Mouse (Mus musculus): ENCODE data around the gene Cblb. TPM values are rescaled to one million over a fixed set of nuclear protein-coding genes. Genes with fewer than 3 reads are reported as not detected.

Cblb gene
- polyA plus RNA-seq, 1 experiment, result 12.2 TPM

- Histone ChIP-seq H3K4me3 (ENCODE audit: insufficient read depth, low read length) (no peak overlapping the region), H3K4me1 (ENCODE audit: control insufficient read depth, insufficient read depth, low read length) (peaks cover 5% of the 10 kb centered on the region; the same call in 1 of the 2 replicates), H3K27ac (ENCODE audit: insufficient read depth, low read length) (no peak overlapping the region)
- TF ChIP-seq POLR2A (IDR thresholded peaks at IDR 0.05; ENCODE audit: extremely low read depth, insufficient read depth, low read length) (no peak), CTCF (IDR thresholded peaks at IDR 0.05; ENCODE audit: extremely low read depth, insufficient read depth, low read length) (no peak)
Measured at GRCm38 (mm10) chr16:52046464-52046863, 15.4 kb downstream of the Cblb start.

GRCm38 (mm10) chr16:52051106-52051505 is 20.1 kb downstream of the Cblb start:
- TF ChIP-seq POLR2A (IDR thresholded peaks at IDR 0.05; ENCODE audit: extremely low read depth, insufficient read depth, low read length) (no peak), CTCF (IDR thresholded peaks at IDR 0.05; ENCODE audit: extremely low read depth, insufficient read depth, low read length) (no peak)
- Histone ChIP-seq H3K4me3 (ENCODE audit: insufficient read depth, low read length) (no peak overlapping the region), H3K4me1 (ENCODE audit: control insufficient read depth, insufficient read depth, low read length) (peaks cover 1% of the 10 kb centered on the region; the same call in 1 of the 2 replicates), H3K27ac (ENCODE audit: insufficient read depth, low read length) (no peak overlapping the region)

DNA sequence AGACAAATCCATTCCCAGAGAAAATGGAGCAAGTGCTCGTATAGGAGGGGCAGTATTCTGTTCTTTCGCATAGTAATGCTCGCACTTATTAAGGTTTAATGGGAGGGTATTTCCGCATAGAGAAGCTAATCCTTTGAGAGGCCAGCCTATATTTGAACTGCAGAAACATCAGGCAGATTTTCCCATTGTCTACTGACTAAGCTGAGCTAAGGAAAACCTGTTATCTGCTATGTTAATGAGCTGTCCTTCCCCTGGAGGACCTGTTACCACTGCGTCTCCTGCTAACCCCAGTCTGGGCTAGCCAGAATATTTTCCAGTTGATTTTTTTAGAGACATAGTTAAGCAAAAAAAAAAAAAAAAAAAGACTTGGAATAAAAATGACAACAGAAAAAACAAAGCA is 21.7 kb downstream of the Cblb start:
- Histone ChIP-seq H3K27ac (ENCODE audit: insufficient read depth, low read length) (no peak overlapping the region), H3K4me3 (ENCODE audit: insufficient read depth, low read length) (no peak overlapping the region), H3K4me1 (ENCODE audit: control insufficient read depth, insufficient read depth, low read length) (peaks cover 4% of the 10 kb centered on the region; the same call in 1 of the 2 replicates)
- TF ChIP-seq CTCF (IDR thresholded peaks at IDR 0.05; ENCODE audit: extremely low read depth, insufficient read depth, low read length), result no peak
- TF ChIP-seq POLR2A (IDR thresholded peaks at IDR 0.05; ENCODE audit: extremely low read depth, insufficient read depth, low read length), result no peak

DNA sequence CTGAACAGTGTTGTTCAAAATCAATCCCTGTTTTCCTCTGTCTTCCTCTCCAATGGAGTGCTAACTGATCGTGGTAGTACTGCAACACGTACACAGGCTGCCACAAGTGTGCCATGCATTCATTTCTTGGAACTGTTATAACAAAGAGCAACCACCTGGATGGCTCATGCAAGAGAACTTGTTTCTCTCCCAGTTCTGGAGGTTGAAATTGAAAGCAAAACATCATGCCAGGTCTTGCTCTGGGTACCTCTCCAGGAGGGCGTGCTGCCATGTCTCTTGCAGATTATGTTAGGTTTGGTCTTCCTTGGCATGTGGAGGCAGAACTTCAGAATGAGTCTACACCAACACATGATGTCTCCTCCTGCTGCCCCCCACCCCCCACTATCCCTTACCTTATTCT is 24.2 kb downstream of the Cblb start:
- TF ChIP-seq POLR2A (IDR thresholded peaks at IDR 0.05; ENCODE audit: extremely low read depth, insufficient read depth, low read length), result no peak
- TF ChIP-seq CTCF (IDR thresholded peaks at IDR 0.05; ENCODE audit: extremely low read depth, insufficient read depth, low read length), result no peak
- no peak overlapping the region for H3K27ac ChIP-seq (ENCODE audit: insufficient read depth, low read length)
- H3K4me1 ChIP-seq (ENCODE audit: control insufficient read depth, insufficient read depth, low read length), result peaks cover 4% of the 10 kb centered on the region; the same call in 1 of the 2 replicates
- H3K4me3 ChIP-seq (ENCODE audit: insufficient read depth, low read length), result no peak overlapping the region

DNA sequence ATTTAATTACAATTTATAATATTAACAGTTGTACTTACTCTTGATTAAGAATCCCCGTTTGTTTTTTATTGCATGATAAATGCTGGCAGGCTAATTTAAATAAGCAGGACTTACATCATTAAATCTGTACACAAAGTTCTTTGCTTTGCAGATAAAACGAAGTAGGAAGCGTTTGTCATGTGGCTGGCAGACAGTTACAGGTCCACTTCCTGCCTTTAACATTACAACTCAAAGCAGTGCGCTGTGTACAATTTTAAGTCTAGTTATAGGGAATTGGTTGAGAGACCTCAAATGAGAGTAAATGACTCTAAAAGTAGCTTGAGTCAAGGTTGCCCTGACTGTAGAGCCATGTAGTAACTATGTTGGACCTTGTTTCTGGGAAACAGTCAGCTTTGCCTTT is 25.1 kb downstream of the Cblb start:
- no peak overlapping the region for H3K27ac ChIP-seq (ENCODE audit: insufficient read depth, low read length)
- TF ChIP-seq POLR2A (IDR thresholded peaks at IDR 0.05; ENCODE audit: extremely low read depth, insufficient read depth, low read length), result no peak
- TF ChIP-seq CTCF (IDR thresholded peaks at IDR 0.05; ENCODE audit: extremely low read depth, insufficient read depth, low read length), result no peak
- H3K4me1 ChIP-seq (ENCODE audit: control insufficient read depth, insufficient read depth, low read length), result peaks cover 6% of the 10 kb centered on the region; the same call in 1 of the 2 replicates
- no peak overlapping the region for H3K4me3 ChIP-seq (ENCODE audit: insufficient read depth, low read length)

DNA sequence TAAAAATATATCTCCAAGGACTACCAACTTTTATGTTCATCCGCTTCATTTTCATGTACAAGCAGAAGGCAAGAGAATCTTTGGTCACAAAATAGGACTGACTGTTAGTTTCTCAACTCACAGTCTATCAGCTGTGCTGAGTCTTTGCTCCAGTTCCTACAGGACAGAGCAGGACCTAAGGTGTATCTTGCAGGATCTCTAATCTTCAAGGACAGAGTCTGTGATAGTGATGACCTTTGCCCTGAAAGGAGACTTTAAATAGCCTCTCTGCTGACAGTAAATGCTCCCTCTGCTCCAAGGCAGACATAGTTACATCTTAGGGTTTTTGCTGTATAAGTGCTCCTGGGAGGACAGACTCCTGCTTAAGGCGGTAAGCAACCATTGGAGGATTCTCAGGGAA is 26.3 kb downstream of the Cblb start:
- Histone ChIP-seq H3K4me3 (ENCODE audit: insufficient read depth, low read length) (no peak overlapping the region), H3K4me1 (ENCODE audit: control insufficient read depth, insufficient read depth, low read length) (peaks cover 6% of the 10 kb centered on the region; the same call in 1 of the 2 replicates), H3K27ac (ENCODE audit: insufficient read depth, low read length) (no peak overlapping the region)
- no peak for TF ChIP-seq POLR2A (IDR thresholded peaks at IDR 0.05; ENCODE audit: extremely low read depth, insufficient read depth, low read length)
- TF ChIP-seq CTCF (IDR thresholded peaks at IDR 0.05; ENCODE audit: extremely low read depth, insufficient read depth, low read length), result no peak

GRCm38 (mm10) chr16:52059535-52059934 is 28.5 kb downstream of the Cblb start:
- no peak overlapping the region for H3K27ac ChIP-seq (ENCODE audit: insufficient read depth, low read length)
- peaks cover 6% of the 10 kb centered on the region; the same call in 1 of the 2 replicates for H3K4me1 ChIP-seq (ENCODE audit: control insufficient read depth, insufficient read depth, low read length)
- no peak overlapping the region for H3K4me3 ChIP-seq (ENCODE audit: insufficient read depth, low read length)
- TF ChIP-seq POLR2A (IDR thresholded peaks at IDR 0.05; ENCODE audit: extremely low read depth, insufficient read depth, low read length) (no peak), CTCF (IDR thresholded peaks at IDR 0.05; ENCODE audit: extremely low read depth, insufficient read depth, low read length) (no peak)

DNA sequence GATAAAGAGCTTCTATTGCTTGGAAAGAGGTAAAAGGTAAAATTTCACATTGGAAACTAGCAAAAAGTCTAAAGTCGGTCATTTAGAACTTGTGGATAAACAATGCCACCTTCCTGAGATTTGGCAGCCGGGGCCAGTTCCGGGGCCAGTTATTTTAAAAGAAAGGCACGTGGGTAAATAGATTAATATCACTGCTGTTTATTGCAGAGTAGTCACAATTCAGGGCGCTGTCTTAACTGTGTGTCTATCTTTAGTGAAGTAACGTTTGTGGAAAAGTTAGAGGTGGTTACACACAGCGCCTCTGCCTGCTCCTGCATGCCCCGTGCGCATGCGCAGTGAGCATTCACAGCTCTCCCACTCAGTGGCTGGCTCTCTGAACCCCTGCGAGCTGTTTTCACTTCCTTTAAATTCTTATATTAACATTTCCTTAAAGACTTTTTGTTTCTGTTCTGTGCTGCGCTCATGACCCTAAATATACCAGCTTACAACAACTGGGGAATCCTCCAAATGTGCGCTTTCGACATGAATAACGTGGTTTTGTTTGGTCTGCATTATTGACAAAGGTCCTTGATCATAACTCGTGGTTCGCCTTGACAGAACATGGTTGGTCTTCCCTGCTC is 29.2 kb downstream of the Cblb start:
- H3K27ac ChIP-seq (ENCODE audit: insufficient read depth, low read length), result peak overlapping the region; percentile 44; the same call in 1 of the 2 replicates
- no peak overlapping the region for H3K4me3 ChIP-seq (ENCODE audit: insufficient read depth, low read length)
- TF ChIP-seq POLR2A (IDR thresholded peaks at IDR 0.05; ENCODE audit: extremely low read depth, insufficient read depth, low read length), result no peak
- H3K4me1 ChIP-seq (ENCODE audit: control insufficient read depth, insufficient read depth, low read length), result peaks cover 6% of the 10 kb centered on the region; the same call in 1 of the 2 replicates

DNA sequence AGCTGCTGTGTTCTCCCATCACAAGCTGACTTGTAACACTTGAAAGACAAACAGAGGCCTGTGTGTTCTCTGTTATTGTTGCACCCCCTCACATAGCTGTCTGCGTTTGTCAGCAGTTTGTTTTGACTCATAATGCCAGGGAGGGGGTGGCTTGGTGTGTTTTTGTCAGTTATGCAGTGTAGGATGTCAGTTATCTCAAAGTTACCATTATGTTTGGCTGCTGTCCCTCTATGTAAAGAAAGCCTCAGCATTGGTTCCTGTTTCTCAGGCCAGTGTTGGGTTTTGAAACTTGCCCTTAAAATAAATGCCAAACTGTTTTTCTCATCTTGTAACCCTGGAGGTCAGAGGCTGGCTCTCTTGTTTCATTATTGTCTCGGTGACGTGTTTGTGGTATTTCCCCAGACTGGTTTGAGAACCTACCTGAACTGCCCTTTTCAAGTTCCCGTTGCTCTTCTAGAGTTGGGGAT is 30.0 kb downstream of the Cblb start:
- Histone ChIP-seq H3K4me1 (ENCODE audit: control insufficient read depth, insufficient read depth, low read length) (peaks cover 6% of the 10 kb centered on the region; the same call in 1 of the 2 replicates), H3K4me3 (ENCODE audit: insufficient read depth, low read length) (no peak overlapping the region), H3K27ac (ENCODE audit: insufficient read depth, low read length) (no peak overlapping the region)
- TF ChIP-seq CTCF (IDR thresholded peaks at IDR 0.05; ENCODE audit: extremely low read depth, insufficient read depth, low read length), result no peak
- TF ChIP-seq POLR2A (IDR thresholded peaks at IDR 0.05; ENCODE audit: extremely low read depth, insufficient read depth, low read length), result no peak

Data from cortical plate, adult 2 months (tissue).